Mouse (Mus musculus): ENCODE results near the gene Gm11060.

DNA sequence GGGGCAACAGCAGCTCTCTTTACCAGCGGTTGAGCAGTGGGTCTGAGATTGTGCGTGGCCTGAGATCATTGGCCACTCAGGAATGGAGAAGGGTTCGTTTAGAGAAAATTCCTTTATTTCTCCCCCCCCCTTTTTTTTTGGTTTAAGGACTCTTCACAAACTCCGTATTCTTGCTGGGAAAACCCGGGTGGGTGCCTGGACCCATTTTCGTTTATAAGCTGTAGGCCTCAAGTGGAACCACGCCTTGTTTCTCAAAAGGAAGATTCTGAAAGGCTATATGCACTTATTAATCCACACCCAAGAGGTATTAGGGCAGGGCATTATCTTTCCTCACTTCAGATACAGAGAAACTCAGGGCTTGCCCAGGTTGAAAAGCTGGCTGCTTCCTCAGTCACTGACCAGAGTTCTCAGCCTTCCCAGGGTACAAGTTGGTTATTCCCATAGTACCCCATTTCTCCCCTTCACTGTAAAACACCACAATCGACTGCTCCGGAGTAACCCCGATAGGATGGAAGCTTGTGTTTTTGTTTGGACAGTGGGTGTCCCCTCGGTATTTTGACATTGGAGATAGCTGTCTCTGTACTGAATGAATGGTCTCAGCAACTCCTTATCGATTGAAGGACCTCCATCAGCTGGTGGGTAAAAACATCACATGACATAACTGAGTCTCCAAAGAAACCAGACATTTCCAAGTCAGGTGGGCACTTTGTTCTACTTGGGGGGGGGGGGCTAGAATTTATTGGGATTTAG lies 39.4 kb downstream of the Gm11060 start:
- no peak for TF ChIP-seq ZNF384 (IDR thresholded peaks at IDR 0.05; ENCODE audit: low read depth, low read length)
- TF ChIP-seq BHLHE40 (IDR thresholded peaks at IDR 0.05; ENCODE audit: low read depth, low read length): no peak
- TF ChIP-seq CTCF (conservative IDR thresholded peaks at IDR 0.05 in 1 of 2, IDR thresholded peaks at IDR 0.05 in 1 of 2; ENCODE audit: low read depth in 2 of 2, low read length in 2 of 2): no peak
- TF ChIP-seq KAT2A (IDR thresholded peaks at IDR 0.05; ENCODE audit: insufficient replicate concordance, low read length): no peak
- no peak for TF ChIP-seq POLR2A (IDR thresholded peaks at IDR 0.05; ENCODE audit: low read depth, low read length)

All from CH12.LX (cell line).